Mouse (Mus musculus) 3134 (cell line): Measurements from ENCODE around the gene Smc1b.

Source experiments
- DNase-seq: peaks from one replicate; pipeline ENCODE4 v3.0.0-alpha.2; 2011; ENCODE audit warnings: low spot score; ENCODE audit not compliant: insufficient read length; ENCODE audit errors: extremely low read depth

Smc1b gene

GRCm38 (mm10) chr15:85131275-85132192 lies at the start of gene Smc1b, which contains the start of gene Ribc2:
Gene Smc1b, minus strand, starts transcription at chr15:85131964.
Gene Ribc2, plus strand, starts transcription at chr15:85132078.
- no peak for DNase-seq

GRCm38 (mm10) chr15:85180368-85180767 lies 48.6 kb upstream of the Smc1b start:
- no peak for DNase-seq

GRCm38 (mm10) chr15:85179528-85180180 lies 47.9 kb upstream of the Smc1b start:
- no peak for DNase-seq

GRCm38 (mm10) chr15:85178172-85178571 lies 46.4 kb upstream of the Smc1b start:
- no peak for DNase-seq

GRCm38 (mm10) chr15:85177576-85177975 lies 45.8 kb upstream of the Smc1b start:
- peak; percentile 83 for DNase-seq

GRCm38 (mm10) chr15:85174060-85174459 lies 42.3 kb upstream of the Smc1b start:
- DNase-seq, result no peak

GRCm38 (mm10) chr15:85173425-85173824 lies 41.7 kb upstream of the Smc1b start:
- DNase-seq, result no peak

- no peak for DNase-seq
Measured at GRCm38 (mm10) chr15:85172054-85172453, 40.3 kb upstream of the Smc1b start.

GRCm38 (mm10) chr15:85167086-85167679 lies 35.4 kb upstream of the Smc1b start:
- DNase-seq, result no peak

- no peak for DNase-seq
Measured at GRCm38 (mm10) chr15:85166433-85166933, 34.7 kb upstream of the Smc1b start.

GRCm38 (mm10) chr15:85162693-85163663 lies 31.2 kb upstream of the Smc1b start:
- DNase-seq, result no peak

GRCm38 (mm10) chr15:85161416-85161815 lies 29.7 kb upstream of the Smc1b start:
- no peak for DNase-seq

GRCm38 (mm10) chr15:85156198-85156597 lies 24.4 kb upstream of the Smc1b start:
- no peak for DNase-seq

- no peak for DNase-seq
Measured at GRCm38 (mm10) chr15:85154091-85154490, 22.3 kb upstream of the Smc1b start.

GRCm38 (mm10) chr15:85152577-85152976 lies 20.8 kb upstream of the Smc1b start:
- no peak for DNase-seq

GRCm38 (mm10) chr15:85151433-85151918 lies 19.7 kb upstream of the Smc1b start:
- DNase-seq, result peak; percentile 22

GRCm38 (mm10) chr15:85144249-85144648 lies 12.5 kb upstream of the Smc1b start:
- DNase-seq, result no peak

GRCm38 (mm10) chr15:85143747-85144146 lies 12.0 kb upstream of the Smc1b start:
- no peak for DNase-seq

- DNase-seq, result no peak
Measured at GRCm38 (mm10) chr15:85143161-85143560, 11.4 kb upstream of the Smc1b start.

GRCm38 (mm10) chr15:85142441-85142840 lies 10.7 kb upstream of the Smc1b start:
- no peak for DNase-seq
